In the genomic region with DNA sequence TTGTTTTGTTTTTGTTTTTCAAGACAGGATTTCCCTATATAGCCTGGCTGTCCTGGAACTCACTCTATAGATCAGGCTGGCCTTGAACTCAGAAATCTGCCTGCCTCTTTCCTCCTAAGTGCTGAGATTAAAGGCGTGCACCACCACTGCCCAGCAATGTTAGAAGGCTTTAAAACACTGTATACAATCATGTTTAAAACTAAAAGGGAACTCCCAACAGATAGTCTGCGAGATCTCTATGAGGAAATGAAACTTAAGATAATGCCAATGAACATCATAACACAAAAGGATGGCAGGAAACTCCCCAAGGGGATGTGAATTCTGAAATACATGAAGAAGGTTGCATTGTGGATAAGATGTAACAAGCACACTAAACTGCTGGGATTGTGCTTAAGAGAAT, we compare ENCODE assay signal across 27 mouse cellular contexts. TPM values are rescaled to one million over a fixed set of nuclear protein-coding genes. Genes with fewer than 3 reads are reported as not detected.
DNase-seq lines count a peak whose midpoint lies in the region; ATAC-seq lines count a peak whose summit lies in the region.
"Had no signal": no experiment of that assay in that cellular context is flagged by ENCODE, and none has a peak within 500 bp of the region (broad histone marks: within the 10 kb centered on the region; RNA-seq: fewer than 3 reads in every experiment).

No protein-coding gene starts in this region.

- DNase-seq in A20 (ENCODE audit: low read depth, low spot score), result peak; percentile 86
- DNase-seq in B cell, adult 2 months, result peak; percentile 69 to 71
- DNase-seq in induced T-regulatory cell, adult 2 months (ENCODE audit: low read depth), result peak; percentile 14
- DNase-seq in heart, adult 18-20 months, result no peak
- DNase-seq in cerebellum, postnatal 10 days, result no peak
- DNase-seq: adrenal gland, adult 2 months; cerebellum, adult 18-20 months; cerebellum, postnatal 25 days; embryo, embryonic 11 days; gastrocnemius, postnatal 36 days; heart, postnatal 36 days; kidney, adult 18-20 months; midbrain, embryonic 14.5 days; right cerebral cortex, adult 18-20 months had no signal

- WGBS in midbrain, embryonic 16.5 days, result 90% methylated on average over 2 of the region's 2 CpGs

- ATAC-seq in megakaryocyte, adult 5-6 weeks (ENCODE audit: poor library complexity, severe bottlenecking), result peak; percentile 19; the same call in 1 of the 2 replicates
- no peak for ATAC-seq in midbrain, embryonic 16.5 days
- ATAC-seq: inflammation-experienced regulatory T-cells, adult 6 months; Patski had no signal

- H3K9me3 ChIP-seq in midbrain, embryonic 16.5 days (replicated peaks; ENCODE audit: control insufficient read depth, low read length, poor library complexity, severe bottlenecking), result no peaks in the 10 kb centered on the region
- H3K9me3 ChIP-seq: embryonic facial prominence, embryonic 13.5 days; forebrain, embryonic 12.5 days; heart, embryonic 15.5 days; hindbrain, embryonic 13.5 days; lung, embryonic 15.5 days; megakaryocyte, embryonic 14.5 days had no signal

- no peak overlapping the region for H3K4me2 ChIP-seq in midbrain, embryonic 16.5 days (ENCODE audit: low read length)
- H3K4me2 ChIP-seq: embryonic facial prominence, embryonic 13.5 days; forebrain, embryonic 12.5 days; hindbrain, embryonic 13.5 days; lung, embryonic 15.5 days had no signal

- no peaks in the 10 kb centered on the region for H3K36me3 ChIP-seq in midbrain, embryonic 16.5 days (ENCODE audit: control insufficient read depth, insufficient read depth, low read length)
- H3K36me3 ChIP-seq: embryonic facial prominence, embryonic 13.5 days; forebrain, embryonic 12.5 days; heart, embryonic 15.5 days; hindbrain, embryonic 13.5 days; lung, embryonic 15.5 days had no signal

- peaks cover 6% of the 10 kb centered on the region for H3K4me1 ChIP-seq in midbrain, embryonic 16.5 days (ENCODE audit: control insufficient read depth, insufficient read depth, low read length)

- H3K9ac ChIP-seq in midbrain, embryonic 16.5 days (ENCODE audit: low read depth, low read length), result no peak overlapping the region
- H3K9ac ChIP-seq: embryonic facial prominence, embryonic 13.5 days; forebrain, embryonic 12.5 days; heart, embryonic 15.5 days; hindbrain, embryonic 13.5 days; lung, embryonic 15.5 days had no signal

- H3K4me3 ChIP-seq in midbrain, embryonic 16.5 days (ENCODE audit: low read depth, low read length), result no peak overlapping the region
- H3K4me3 ChIP-seq: embryonic facial prominence, embryonic 13.5 days; forebrain, embryonic 12.5 days; heart, embryonic 15.5 days; hindbrain, embryonic 13.5 days; left cerebral cortex, adult 2 months; lung, embryonic 15.5 days; myocyte had no signal

- no peak overlapping the region for H3K27ac ChIP-seq in midbrain, embryonic 16.5 days (ENCODE audit: low read length)
- H3K27ac ChIP-seq: embryonic facial prominence, embryonic 13.5 days; forebrain, embryonic 12.5 days; heart, embryonic 15.5 days; hindbrain, embryonic 13.5 days; kidney, postnatal 0 days; left cerebral cortex, adult 2 months; lung, embryonic 15.5 days had no signal

- no peaks in the 10 kb centered on the region for H3K27me3 ChIP-seq in midbrain, embryonic 16.5 days (ENCODE audit: control insufficient read depth, insufficient read depth, low read depth, low read length)
- H3K27me3 ChIP-seq: embryonic facial prominence, embryonic 13.5 days; forebrain, embryonic 12.5 days; heart, embryonic 15.5 days; hindbrain, embryonic 13.5 days; lung, embryonic 15.5 days; megakaryocyte, embryonic 14.5 days; Patski had no signal

RNA-seq across cellular contexts. Expression of a gene that starts 2.2 kb away (rescaled TPM):
- total RNA-seq in megakaryocyte, adult 5-6 weeks (2015), result 40.4 and 40.9 TPM in 2 replicates
- total RNA-seq in megakaryocyte, adult 5-6 weeks (2017), result 34.0 and 40.5 TPM in 2 replicates
- total RNA-seq in heart, adult 18-20 months (2021), result 10 to 100 TPM in 1 of 2 experiments, 1 to 10 TPM in 1; 5.4 to 10.1 TPM
- 6.0 and 7.3 TPM in 2 replicates for polyA plus RNA-seq in midbrain, embryonic 16.5 days (2015; fragmentation: Nextera tagmentation; extraction: Ambion mirVana)

RNA-seq across cellular contexts. Expression of a gene that starts 2.3 kb away (rescaled TPM):
- total RNA-seq in megakaryocyte, adult 5-6 weeks (2015), result 34.5 and 36.8 TPM in 2 replicates
- total RNA-seq in megakaryocyte, adult 5-6 weeks (2017), result 29.9 and 30.7 TPM in 2 replicates
- total RNA-seq in heart, adult 18-20 months (2021), result 10 to 100 TPM; 22.0 TPM
- polyA plus RNA-seq in midbrain, embryonic 16.5 days (2015; fragmentation: Nextera tagmentation; extraction: Ambion mirVana), result 22.2 and 22.4 TPM in 2 replicates

RNA-seq across cellular contexts. Expression of a gene that starts 43.3 kb away (rescaled TPM):
- 1.8 and 2.9 TPM in 2 replicates for total RNA-seq in megakaryocyte, adult 5-6 weeks (2015)
- 1.7 and 2.5 TPM in 2 replicates for total RNA-seq in megakaryocyte, adult 5-6 weeks (2017)
- 1 to 10 TPM in 1 of 2 experiments, under 1 TPM in 1; 0.65 to 1.2 TPM for total RNA-seq in heart, adult 18-20 months (2021)
- polyA plus RNA-seq in midbrain, embryonic 16.5 days (2015; fragmentation: Nextera tagmentation; extraction: Ambion mirVana), result 0.10 and 0.21 TPM in 2 replicates

Comparison
In these comparisons a context has a peak if more than half of its experiments do, and no peak if none do; other contexts are left out.
1. DNase-seq: peak in A20 (single experiment), B cell, adult 2 months (2 of 2) and induced T-regulatory cell, adult 2 months (single experiment); none in heart, adult 18-20 months (0 of 2) and cerebellum, postnatal 10 days (0 of 2).